Mouse (Mus musculus) heart, postnatal 0 days (tissue): ENCODE measurements at regions not wholly inside any gene's neighbourhood (a gene's known extent, or its start where the extent isn't known, plus 50 kb on each side); places are given as distances from the start of the nearest gene placed in this dataset.

Source experiments
- ATAC-seq: fragments of 200-750 bp; cut with Nextera tagmentation; 2 replicates; pipeline ENCODE4 v1.8.0; 2017; ENCODE audit warnings: low read depth, moderate number of reproducible peaks, moderate library complexity; ENCODE audit not compliant: insufficient read depth
- DNase-seq: peaks from one replicate; pipeline ENCODE4 v3.0.0-alpha.2; 2016; ENCODE audit warnings: low spot score
- H3K27ac ChIP-seq: fragments of 300-500 bp; sonication (generic); 2 replicates; pipeline ENCODE4 v1.5.1; 2014; ENCODE audit warnings: low read depth, mild to moderate bottlenecking
- H3K27me3 ChIP-seq: fragments of 300-500 bp; sonication (generic); 2 replicates; pipeline ENCODE4 v1.6.1; 2014; ENCODE audit warnings: low read length, mixed read lengths; ENCODE audit not compliant: control insufficient read depth, insufficient read depth
- H3K36me3 ChIP-seq: fragments of 300-500 bp; sonication (generic); replicated peaks from 2 replicates; pipeline ENCODE4 v1.6.1; 2014; ENCODE audit warnings: low read length, mixed read lengths; ENCODE audit not compliant: control insufficient read depth, insufficient read depth
- H3K4me1 ChIP-seq: fragments of 300-500 bp; sonication (generic); 2 replicates; pipeline ENCODE4 v1.6.1; 2014; ENCODE audit warnings: antibody characterized with exemption; ENCODE audit not compliant: control insufficient read depth, insufficient read depth
- H3K4me2 ChIP-seq: fragments of 300-500 bp; sonication (generic); 2 replicates; pipeline ENCODE4 v1.6.1; 2014; ENCODE audit warnings: low read depth, mild to moderate bottlenecking, low read length, moderate library complexity
- H3K4me3 ChIP-seq: fragments of 300-500 bp; sonication (generic); 2 replicates; pipeline ENCODE4 v1.5.1; 2014; ENCODE audit warnings: low read depth, low read length
- H3K9ac ChIP-seq: fragments of 300-500 bp; sonication (generic); replicated peaks from 2 replicates; pipeline ENCODE4 v1.6.1; 2014; ENCODE audit warnings: low read depth, low read length, mixed read lengths
- H3K9me3 ChIP-seq: fragments of 300-500 bp; sonication (generic); replicated peaks from 2 replicates; pipeline ENCODE4 v1.6.1; 2016; ENCODE audit warnings: low read length; ENCODE audit not compliant: control insufficient read depth
- CTCF ChIP-seq: IDR thresholded peaks from 2 replicates; pipeline ENCODE4 v1.5.1; 2016; ENCODE audit warnings: antibody characterized with exemption, control low read depth, low read depth
- EP300 ChIP-seq: IDR thresholded peaks from 2 replicates; pipeline ENCODE4 v1.6.1; 2016; ENCODE audit warnings: antibody characterized with exemption, low read depth
- WGBS: fragments of 180-500 bp; shearing (Covaris S2); extraction: QIAGEN DNeasy Blood & Tissue Kit; methylation state at CpG from one replicate; pipeline ENCODE4 v1.1.7; 2014; 5-methylcytosine and 5-hydroxymethylcytosine counted together

DNA sequence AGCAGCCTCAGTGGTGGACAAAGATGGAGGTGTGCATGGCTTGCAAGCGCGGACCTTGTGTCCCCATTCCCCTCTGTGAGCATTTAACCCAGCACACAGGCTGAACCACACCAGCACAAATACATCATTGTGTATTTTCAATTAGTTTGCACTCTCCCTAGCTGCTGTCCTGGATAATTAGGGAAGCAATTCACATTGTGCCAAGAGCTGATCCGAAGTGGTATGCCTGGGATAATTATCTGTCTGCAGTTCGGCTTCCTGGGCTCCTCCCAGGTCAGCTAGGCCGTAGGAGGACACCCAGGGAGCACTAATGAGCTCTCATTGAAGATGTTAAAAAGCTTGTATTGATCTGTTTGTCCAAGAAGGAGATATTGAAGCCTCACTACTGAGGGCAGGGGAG is 648.8 kb upstream of the 3110018I06Rik start:
- Histone ChIP-seq H3K27me3 (no peaks in the 10 kb centered on the region), H3K4me3 (no peak overlapping the region), H3K27ac (no peak overlapping the region), H3K4me2 (no peak overlapping the region), H3K9ac (no peak overlapping the region), H3K4me1 (no peaks in the 10 kb centered on the region), H3K9me3 (no peaks in the 10 kb centered on the region), H3K36me3 (no peaks in the 10 kb centered on the region)
- TF ChIP-seq EP300, result no peak
- TF ChIP-seq CTCF, result no peak
- no peak for DNase-seq
- no peak for ATAC-seq
- 66% methylated on average over 5 of the region's 5 CpGs for WGBS

DNA sequence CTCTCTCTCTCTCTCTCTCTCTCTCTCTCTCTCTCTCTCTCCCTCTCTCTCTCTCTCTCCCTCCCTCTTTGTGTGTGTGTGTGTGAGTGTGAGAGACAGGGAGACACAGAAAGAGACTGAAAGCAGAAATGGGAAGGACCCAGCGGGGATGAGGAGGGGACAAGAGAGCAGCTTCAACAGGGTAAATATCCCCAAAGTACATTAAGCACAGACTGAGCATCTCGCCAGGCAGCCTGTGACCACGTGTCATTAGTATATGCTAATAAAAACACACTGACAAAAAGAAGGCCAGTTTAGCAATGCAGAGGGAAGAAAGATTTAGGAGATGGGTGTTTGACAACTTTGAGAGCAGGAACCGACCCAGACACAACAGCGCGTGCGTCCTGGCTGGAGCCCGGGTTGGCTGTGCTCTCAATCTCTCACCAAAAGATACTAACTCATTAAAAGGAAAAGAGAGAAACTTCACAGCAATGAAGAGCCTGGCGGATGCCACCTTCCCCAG is 648.2 kb upstream of the 3110018I06Rik start:
- Histone ChIP-seq H3K27me3 (no peaks in the 10 kb centered on the region), H3K36me3 (no peaks in the 10 kb centered on the region), H3K27ac (no peak overlapping the region), H3K4me2 (no peak overlapping the region), H3K4me3 (no peak overlapping the region), H3K4me1 (no peaks in the 10 kb centered on the region), H3K9me3 (no peaks in the 10 kb centered on the region), H3K9ac (no peak overlapping the region)
- no peak for TF ChIP-seq CTCF
- no peak for DNase-seq
- ATAC-seq, result no peak
- WGBS, result 64% methylated on average over 9 of the region's 9 CpGs

DNA sequence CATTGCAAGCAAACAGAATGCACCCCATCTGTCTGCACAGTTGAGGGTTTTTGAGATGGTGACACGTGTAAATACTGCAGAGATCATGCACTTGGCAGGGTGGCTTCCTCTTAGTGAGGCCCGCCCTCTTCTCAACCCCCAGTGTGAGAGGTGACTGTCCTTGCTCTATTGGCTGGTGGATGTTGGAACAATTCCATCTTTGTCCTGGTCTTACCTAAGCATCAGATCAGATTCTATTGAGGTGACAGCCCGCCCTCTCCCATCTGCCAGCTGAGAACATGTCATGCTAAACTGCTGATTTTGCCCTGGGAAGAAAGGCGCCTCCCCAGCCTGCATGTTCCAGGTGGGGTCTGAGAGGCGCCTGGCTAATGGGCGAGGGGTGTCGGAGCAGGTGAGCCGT is 646.4 kb upstream of the 3110018I06Rik start:
- TF ChIP-seq CTCF (no peak), EP300 (no peak)
- Histone ChIP-seq H3K4me2 (no peak overlapping the region), H3K27ac (no peak overlapping the region), H3K27me3 (no peaks in the 10 kb centered on the region), H3K36me3 (no peaks in the 10 kb centered on the region), H3K9me3 (no peaks in the 10 kb centered on the region), H3K9ac (no peak overlapping the region), H3K4me1 (no peaks in the 10 kb centered on the region), H3K4me3 (no peak overlapping the region)
- no peak for DNase-seq
- ATAC-seq, result no peak
- 71% methylated on average over 8 of the region's 8 CpGs for whole genome bisulfite sequencing

DNA sequence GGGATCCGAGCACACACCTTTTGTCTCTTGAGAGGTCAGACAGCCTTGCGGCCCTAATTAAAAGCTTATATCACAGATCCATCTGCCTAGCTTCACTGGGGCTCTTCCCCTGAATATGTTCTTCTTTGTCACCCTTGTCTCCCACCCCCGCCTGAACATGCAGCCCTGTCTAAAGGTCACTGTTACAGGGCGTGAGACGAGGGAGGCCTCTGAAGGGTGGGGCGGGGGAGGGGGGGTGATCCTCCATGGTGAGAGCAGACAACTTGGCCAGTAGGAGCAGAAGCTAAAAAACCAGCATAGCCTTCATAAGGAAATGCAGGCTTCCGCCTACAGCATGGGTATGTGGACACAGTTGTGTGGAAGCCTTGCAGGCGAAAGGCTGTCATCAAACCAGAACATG is 646.0 kb upstream of the 3110018I06Rik start:
- no peak for ATAC-seq
- no peaks in the 10 kb centered on the region for H3K27me3 ChIP-seq
- TF ChIP-seq EP300, result no peak
- TF ChIP-seq CTCF, result no peak
- no peak for DNase-seq
- no peak overlapping the region for H3K4me3 ChIP-seq
- H3K27ac ChIP-seq, result no peak overlapping the region
- no peaks in the 10 kb centered on the region for H3K9me3 ChIP-seq
- H3K36me3 ChIP-seq, result no peaks in the 10 kb centered on the region
- H3K9ac ChIP-seq, result no peak overlapping the region
- 51% methylated on average over 8 of the region's 8 CpGs for WGBS
- no peak overlapping the region for H3K4me2 ChIP-seq
- H3K4me1 ChIP-seq, result no peaks in the 10 kb centered on the region

DNA sequence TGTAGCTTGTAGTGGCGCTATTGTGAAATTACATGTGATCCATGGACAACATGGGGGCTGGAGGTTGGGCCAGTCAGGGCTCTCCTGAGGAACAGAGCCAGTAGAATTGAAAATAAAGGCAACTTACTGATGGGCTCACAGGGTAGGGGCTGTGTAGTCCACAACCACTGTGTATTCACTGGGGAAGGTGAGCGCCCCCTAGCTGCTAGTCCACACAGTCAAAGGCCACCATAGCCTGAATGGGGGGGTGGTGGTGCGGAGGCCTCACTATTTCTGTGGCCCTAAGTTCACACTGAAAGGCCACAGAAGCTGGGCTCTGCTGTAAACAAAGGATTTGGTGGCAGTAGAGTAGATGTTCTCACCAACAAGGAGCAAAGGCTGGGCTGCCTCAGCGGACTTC is 636.8 kb upstream of the 3110018I06Rik start:
- Histone ChIP-seq H3K4me2 (no peak overlapping the region), H3K27me3 (no peaks in the 10 kb centered on the region), H3K4me1 (no peaks in the 10 kb centered on the region), H3K27ac (no peak overlapping the region), H3K36me3 (no peaks in the 10 kb centered on the region), H3K4me3 (no peak overlapping the region), H3K9me3 (no peaks in the 10 kb centered on the region), H3K9ac (no peak overlapping the region)
- ATAC-seq (no peak), DNase-seq (no peak)
- TF ChIP-seq EP300, result no peak
- no peak for TF ChIP-seq CTCF
- 74% methylated on average over 4 of the region's 4 CpGs for WGBS

DNA sequence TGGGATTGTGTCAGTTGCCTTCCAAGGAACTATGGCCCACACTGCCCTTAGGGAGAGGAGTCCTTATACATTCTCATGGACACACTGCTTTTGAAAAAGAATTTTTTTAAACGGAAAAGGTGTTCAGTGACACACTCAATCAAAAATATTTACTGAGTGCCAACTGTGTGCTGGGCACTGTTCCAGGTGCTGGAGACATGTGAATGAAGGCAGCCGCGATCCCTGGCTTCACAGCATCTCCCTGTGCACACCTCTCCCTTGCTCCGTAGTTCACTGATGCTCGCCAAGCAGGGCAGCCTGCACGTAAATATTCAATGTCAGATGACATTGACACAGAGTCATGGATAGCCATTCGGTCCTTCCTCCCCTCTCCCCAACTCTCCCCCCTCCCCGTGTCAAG is 635.7 kb upstream of the 3110018I06Rik start:
- Histone ChIP-seq H3K4me3 (no peak overlapping the region), H3K9me3 (no peaks in the 10 kb centered on the region), H3K4me1 (no peaks in the 10 kb centered on the region), H3K27me3 (no peaks in the 10 kb centered on the region), H3K36me3 (no peaks in the 10 kb centered on the region), H3K4me2 (no peak overlapping the region), H3K27ac (no peak overlapping the region), H3K9ac (no peak overlapping the region)
- DNase-seq (no peak), ATAC-seq (no peak)
- 47% methylated on average over 8 of the region's 8 CpGs for WGBS
- no peak for TF ChIP-seq EP300
- TF ChIP-seq CTCF, result no peak
